Mouse (Mus musculus): ENCODE results near the gene Ttc3. TPM values are rescaled to one million over a fixed set of nuclear protein-coding genes. Genes with fewer than 3 reads are reported as not detected.

Ttc3 gene
- polyA plus RNA-seq, 1 experiment from 2014 or later: 624 TPM

Other genes starting within 250 kb of the Ttc3 start
- 8.9 TPM in 2 replicates for gene Hlcs, start 57.0 kb upstream of the Ttc3 start, polyA plus RNA-seq (2014; fragmentation: Nextera tagmentation; extraction: Ambion mirVana)
- gene Ripply3, start 42.2 kb upstream of the Ttc3 start, polyA plus RNA-seq (2014; fragmentation: Nextera tagmentation; extraction: Ambion mirVana): 5.7 and 6.9 TPM in 2 replicates
- gene Pigp, start 1.2 kb downstream of the Ttc3 start, polyA plus RNA-seq (2014; fragmentation: Nextera tagmentation; extraction: Ambion mirVana): 77.0 and 90.9 TPM in 2 replicates
- 66.8 and 74.2 TPM in 2 replicates for gene Vps26c, start 156.2 kb downstream of the Ttc3 start, polyA plus RNA-seq (2014; fragmentation: Nextera tagmentation; extraction: Ambion mirVana)
- 11.9 and 17.5 TPM in 2 replicates for gene Dyrk1a, start 199.4 kb downstream of the Ttc3 start, polyA plus RNA-seq (2014; fragmentation: Nextera tagmentation; extraction: Ambion mirVana)

Measured in hindbrain, embryonic 11.5 days (tissue).